Mouse (Mus musculus): ENCODE data around the gene Kcnh4. TPM values are rescaled to one million over a fixed set of nuclear protein-coding genes. Genes with fewer than 3 reads are reported as not detected.

The Kcnh4 gene
- polyA plus RNA-seq (2014; fragmentation: Nextera tagmentation; extraction: Ambion mirVana): 9.8 and 13.0 TPM in 2 replicates

- WGBS: under 1% methylated on average over 51 of the region's 51 CpGs
- DNase-seq: peak; percentile 89
- peak within 1 kb of the TSS; percentile 71 for H3K27ac ChIP-seq (replicated peaks; ENCODE audit: low read depth, low read length)
- H3K36me3 ChIP-seq (ENCODE audit: control insufficient read depth, insufficient read depth, low read length): peaks cover 13% of the 10 kb centered on the region
- peak; percentile 60; the same call in 1 of the 2 replicates for ATAC-seq (ENCODE audit: low FRiP score, low TSS enrichment)
- H3K27me3 ChIP-seq (ENCODE audit: control insufficient read depth, insufficient read depth, low read length): no peaks in the 10 kb centered on the region
- peak within 1 kb of the TSS; percentile 73 for H3K9ac ChIP-seq (replicated peaks; ENCODE audit: low read length)
- peak within 1 kb of the TSS; percentile 53 for H3K4me3 ChIP-seq (replicated peaks; ENCODE audit: low read depth, low read length)
- H3K9me3 ChIP-seq (ENCODE audit: control insufficient read depth, low read length): no peaks in the 10 kb centered on the region
- peak within 1 kb of the TSS; percentile 71 for H3K4me2 ChIP-seq (ENCODE audit: low read length)
- H3K4me1 ChIP-seq (ENCODE audit: control insufficient read depth, insufficient read depth, low read length): peaks cover 10% of the 10 kb centered on the region; the same call in 1 of the 2 replicates
Measured at GRCm38 (mm10) chr11:100759611-100760233, at the start of gene Kcnh4. TSS of gene Kcnh4 (minus strand) at chr11:100759942.

- ATAC-seq (ENCODE audit: low FRiP score, low TSS enrichment): no peak
- Histone ChIP-seq H3K9ac (replicated peaks; ENCODE audit: low read length) (no peak overlapping the region), H3K4me1 (ENCODE audit: control insufficient read depth, insufficient read depth, low read length) (no peaks in the 10 kb centered on the region), H3K27me3 (ENCODE audit: control insufficient read depth, insufficient read depth, low read length) (no peaks in the 10 kb centered on the region), H3K9me3 (ENCODE audit: control insufficient read depth, low read length) (no peaks in the 10 kb centered on the region), H3K4me3 (replicated peaks; ENCODE audit: low read depth, low read length) (no peak overlapping the region), H3K4me2 (ENCODE audit: low read length) (no peak overlapping the region), H3K27ac (replicated peaks; ENCODE audit: low read depth, low read length) (no peak overlapping the region), H3K36me3 (ENCODE audit: control insufficient read depth, insufficient read depth, low read length) (peaks cover 37% of the 10 kb centered on the region)
- no peak for DNase-seq
- 71% methylated on average over 20 of the region's 20 CpGs for WGBS
Measured at GRCm38 (mm10) chr11:100806380-100807305, 46.9 kb upstream of the Kcnh4 start.

GRCm38 (mm10) chr11:100805535-100805934 is 45.8 kb upstream of the Kcnh4 start:
- WGBS: 88% methylated on average over 7 of the region's 7 CpGs
- Histone ChIP-seq H3K9ac (replicated peaks; ENCODE audit: low read length) (no peak overlapping the region), H3K4me3 (replicated peaks; ENCODE audit: low read depth, low read length) (no peak overlapping the region), H3K27me3 (ENCODE audit: control insufficient read depth, insufficient read depth, low read length) (no peaks in the 10 kb centered on the region), H3K9me3 (ENCODE audit: control insufficient read depth, low read length) (no peaks in the 10 kb centered on the region), H3K36me3 (ENCODE audit: control insufficient read depth, insufficient read depth, low read length) (peaks cover 44% of the 10 kb centered on the region), H3K4me2 (ENCODE audit: low read length) (no peak overlapping the region), H3K4me1 (ENCODE audit: control insufficient read depth, insufficient read depth, low read length) (no peaks in the 10 kb centered on the region), H3K27ac (replicated peaks; ENCODE audit: low read depth, low read length) (no peak overlapping the region)
- ATAC-seq (ENCODE audit: low FRiP score, low TSS enrichment) (no peak), DNase-seq (no peak)

GRCm38 (mm10) chr11:100804409-100804808 is 44.7 kb upstream of the Kcnh4 start:
- H3K27ac ChIP-seq (replicated peaks; ENCODE audit: low read depth, low read length): no peak overlapping the region

GRCm38 (mm10) chr11:100799426-100799825 is 39.7 kb upstream of the Kcnh4 start:
- no peak overlapping the region for H3K4me3 ChIP-seq (replicated peaks; ENCODE audit: low read depth, low read length)
- 59% methylated on average over 5 of the region's 5 CpGs for WGBS
- H3K4me1 ChIP-seq (ENCODE audit: control insufficient read depth, insufficient read depth, low read length): no peaks in the 10 kb centered on the region
- no peaks in the 10 kb centered on the region for H3K27me3 ChIP-seq (ENCODE audit: control insufficient read depth, insufficient read depth, low read length)
- no peak for ATAC-seq (ENCODE audit: low FRiP score, low TSS enrichment)
- H3K27ac ChIP-seq (replicated peaks; ENCODE audit: low read depth, low read length): no peak overlapping the region; the same call in 1 of the 2 replicates
- peaks cover 41% of the 10 kb centered on the region for H3K36me3 ChIP-seq (ENCODE audit: control insufficient read depth, insufficient read depth, low read length)
- no peaks in the 10 kb centered on the region for H3K9me3 ChIP-seq (ENCODE audit: control insufficient read depth, low read length)
- no peak overlapping the region for H3K9ac ChIP-seq (replicated peaks; ENCODE audit: low read length)
- no peak overlapping the region for H3K4me2 ChIP-seq (ENCODE audit: low read length)
- peak; percentile 39 for DNase-seq

More at GRCm38 (mm10) chr11:100804409-100804808, 44.7 kb upstream of the Kcnh4 start:
- H3K4me3 ChIP-seq (replicated peaks; ENCODE audit: low read depth, low read length): no peak overlapping the region
- no peak overlapping the region for H3K4me2 ChIP-seq (ENCODE audit: low read length)
- peaks cover 44% of the 10 kb centered on the region for H3K36me3 ChIP-seq (ENCODE audit: control insufficient read depth, insufficient read depth, low read length)
- H3K9me3 ChIP-seq (ENCODE audit: control insufficient read depth, low read length): no peaks in the 10 kb centered on the region
- no peak overlapping the region for H3K9ac ChIP-seq (replicated peaks; ENCODE audit: low read length)
- DNase-seq (no peak), ATAC-seq (ENCODE audit: low FRiP score, low TSS enrichment) (no peak)
- H3K27me3 ChIP-seq (ENCODE audit: control insufficient read depth, insufficient read depth, low read length): no peaks in the 10 kb centered on the region
- 95% methylated on average over 10 of the region's 10 CpGs for WGBS
- no peaks in the 10 kb centered on the region for H3K4me1 ChIP-seq (ENCODE audit: control insufficient read depth, insufficient read depth, low read length)

- H3K4me3 ChIP-seq (replicated peaks; ENCODE audit: low read depth, low read length): no peak overlapping the region
- peaks cover 14% of the 10 kb centered on the region for H3K36me3 ChIP-seq (ENCODE audit: control insufficient read depth, insufficient read depth, low read length)
- H3K27ac ChIP-seq (replicated peaks; ENCODE audit: low read depth, low read length): no peak overlapping the region
- no peaks in the 10 kb centered on the region for H3K4me1 ChIP-seq (ENCODE audit: control insufficient read depth, insufficient read depth, low read length)
- WGBS: 68% methylated on average over 8 of the region's 8 CpGs
- no peak for DNase-seq
- no peak overlapping the region for H3K9ac ChIP-seq (replicated peaks; ENCODE audit: low read length)
- no peak for ATAC-seq (ENCODE audit: low FRiP score, low TSS enrichment)
- H3K27me3 ChIP-seq (ENCODE audit: control insufficient read depth, insufficient read depth, low read length): no peaks in the 10 kb centered on the region
- H3K4me2 ChIP-seq (ENCODE audit: low read length): no peak overlapping the region
- H3K9me3 ChIP-seq (ENCODE audit: control insufficient read depth, low read length): no peaks in the 10 kb centered on the region
Measured at GRCm38 (mm10) chr11:100796585-100796984, 36.8 kb upstream of the Kcnh4 start.

GRCm38 (mm10) chr11:100795386-100795785 is 35.6 kb upstream of the Kcnh4 start:
- Histone ChIP-seq H3K27ac (replicated peaks; ENCODE audit: low read depth, low read length) (no peak overlapping the region), H3K9ac (replicated peaks; ENCODE audit: low read length) (no peak overlapping the region), H3K9me3 (ENCODE audit: control insufficient read depth, low read length) (no peaks in the 10 kb centered on the region), H3K27me3 (ENCODE audit: control insufficient read depth, insufficient read depth, low read length) (no peaks in the 10 kb centered on the region), H3K36me3 (ENCODE audit: control insufficient read depth, insufficient read depth, low read length) (peaks cover 11% of the 10 kb centered on the region), H3K4me2 (ENCODE audit: low read length) (no peak overlapping the region), H3K4me3 (replicated peaks; ENCODE audit: low read depth, low read length) (no peak overlapping the region), H3K4me1 (ENCODE audit: control insufficient read depth, insufficient read depth, low read length) (no peaks in the 10 kb centered on the region)
- ATAC-seq (ENCODE audit: low FRiP score, low TSS enrichment) (no peak), DNase-seq (no peak)
- WGBS: 98% methylated on average over 2 of the region's 2 CpGs

- DNase-seq: no peak
- WGBS: 88% methylated on average over 2 of the region's 2 CpGs
Measured at GRCm38 (mm10) chr11:100791457-100792049, 31.8 kb upstream of the Kcnh4 start.

More at GRCm38 (mm10) chr11:100791457-100792049, 31.8 kb upstream of the Kcnh4 start:
- Histone ChIP-seq H3K4me2 (ENCODE audit: low read length) (no peak overlapping the region), H3K27ac (replicated peaks; ENCODE audit: low read depth, low read length) (no peak overlapping the region), H3K4me3 (replicated peaks; ENCODE audit: low read depth, low read length) (no peak overlapping the region), H3K9me3 (ENCODE audit: control insufficient read depth, low read length) (no peaks in the 10 kb centered on the region), H3K4me1 (ENCODE audit: control insufficient read depth, insufficient read depth, low read length) (no peaks in the 10 kb centered on the region), H3K36me3 (ENCODE audit: control insufficient read depth, insufficient read depth, low read length) (peaks cover 19% of the 10 kb centered on the region), H3K9ac (replicated peaks; ENCODE audit: low read length) (no peak overlapping the region), H3K27me3 (ENCODE audit: control insufficient read depth, insufficient read depth, low read length) (no peaks in the 10 kb centered on the region)
- ATAC-seq (ENCODE audit: low FRiP score, low TSS enrichment): no peak

Data from midbrain, embryonic 14.5 days (tissue).